Mouse (Mus musculus) small intestine, adult 2 months (tissue): Measurements from ENCODE around the gene Tmem120a.

Experiments
- CTCF ChIP-seq: fragments of 200-500 bp; IDR thresholded peaks from 2 replicates; pipeline ENCODE4 v1.5.1; 2012; ENCODE audit warnings: low read depth, mild to moderate bottlenecking, control low read depth, inconsistent platforms, low read length, moderate library complexity, mixed read lengths; ENCODE audit not compliant: insufficient replicate concordance, insufficient read length; ENCODE audit errors: extremely low read depth
- POLR2A ChIP-seq: fragments of 200-500 bp; IDR thresholded peaks from 2 replicates; pipeline ENCODE4 v1.6.1; 2012; ENCODE audit warnings: low read depth, mild to moderate bottlenecking, control low read depth, inconsistent platforms, low read length, moderate library complexity

- TF ChIP-seq CTCF: no peak
- TF ChIP-seq POLR2A: no peak
These were observed 17.5 kb downstream of the Tmem120a start for GRCm38 (mm10) chr5:135726641-135727346.
